Mouse (Mus musculus): ENCODE measurements around the gene Dnmt3a.
A peak's percentile ranks its signal among the peaks of the same experiment; 100 is the strongest.

Dnmt3a gene

GRCm38 (mm10) chr12:3877376-3877775 lies 71.6 kb downstream of the Dnmt3a start:
- DNase-seq (ENCODE audit: low read depth, low spot score), result no peak

GRCm38 (mm10) chr12:3881474-3881873 lies 75.7 kb downstream of the Dnmt3a start:
- DNase-seq (ENCODE audit: low read depth, low spot score), result no peak

GRCm38 (mm10) chr12:3884892-3885493 lies 79.2 kb downstream of the Dnmt3a start:
- DNase-seq (ENCODE audit: low read depth, low spot score), result no peak

- DNase-seq (ENCODE audit: low read depth, low spot score), result no peak
Measured at GRCm38 (mm10) chr12:3886601-3887000, 80.8 kb downstream of the Dnmt3a start.

GRCm38 (mm10) chr12:3887515-3888325 lies 81.9 kb downstream of the Dnmt3a start:
- no peak for DNase-seq (ENCODE audit: low read depth, low spot score)

- peak; percentile 14 for DNase-seq (ENCODE audit: low read depth, low spot score)
Measured at GRCm38 (mm10) chr12:3889875-3890635, 84.2 kb downstream of the Dnmt3a start.

GRCm38 (mm10) chr12:3890753-3891751 lies 85.2 kb downstream of the Dnmt3a start:
- DNase-seq (ENCODE audit: low read depth, low spot score), result peak; percentile 89

GRCm38 (mm10) chr12:3891779-3892239 lies 86.0 kb downstream of the Dnmt3a start:
- peak; percentile 73 for DNase-seq (ENCODE audit: low read depth, low spot score)

GRCm38 (mm10) chr12:3892240-3893059 lies 86.6 kb downstream of the Dnmt3a start:
- DNase-seq (ENCODE audit: low read depth, low spot score), result peak; percentile 26

GRCm38 (mm10) chr12:3893335-3893734 lies 87.5 kb downstream of the Dnmt3a start:
- DNase-seq (ENCODE audit: low read depth, low spot score), result no peak

GRCm38 (mm10) chr12:3894525-3894924 lies 88.7 kb downstream of the Dnmt3a start:
- no peak for DNase-seq (ENCODE audit: low read depth, low spot score)

- DNase-seq (ENCODE audit: low read depth, low spot score), result no peak
Measured at GRCm38 (mm10) chr12:3897057-3897545, 91.3 kb downstream of the Dnmt3a start.

- no peak for DNase-seq (ENCODE audit: low read depth, low spot score)
Measured at GRCm38 (mm10) chr12:3898811-3899210, 93.0 kb downstream of the Dnmt3a start.

- no peak for DNase-seq (ENCODE audit: low read depth, low spot score)
Measured at GRCm38 (mm10) chr12:3905436-3905835, 99.6 kb downstream of the Dnmt3a start.

- DNase-seq (ENCODE audit: low read depth, low spot score), result no peak
Measured at GRCm38 (mm10) chr12:3906308-3906707, 100.5 kb downstream of the Dnmt3a start.

- no peak for DNase-seq (ENCODE audit: low read depth, low spot score)
Measured at GRCm38 (mm10) chr12:3907008-3907407, 101.2 kb downstream of the Dnmt3a start.

GRCm38 (mm10) chr12:3907418-3907817 lies 101.6 kb downstream of the Dnmt3a start:
- DNase-seq (ENCODE audit: low read depth, low spot score), result no peak

GRCm38 (mm10) chr12:3910466-3911093 lies 104.8 kb downstream of the Dnmt3a start:
- no peak for DNase-seq (ENCODE audit: low read depth, low spot score)

- DNase-seq (ENCODE audit: low read depth, low spot score), result no peak
Measured at GRCm38 (mm10) chr12:3911831-3912348, 106.1 kb downstream of the Dnmt3a start.
